Mouse (Mus musculus) hindbrain, embryonic 13.5 days (tissue): ENCODE data around the gene Prdm15. TPM values are rescaled to one million over a fixed set of nuclear protein-coding genes. Genes with fewer than 3 reads are reported as not detected.

Experiments
- ATAC-seq: fragments of 200-750 bp; cut with Nextera tagmentation; 2 replicates; pipeline ENCODE4 v1.8.0; 2017; ENCODE audit warnings: moderate TSS enrichment; ENCODE audit not compliant: low FRiP score
- H3K27ac ChIP-seq: fragments of 300-500 bp; sonication (generic); 2 replicates; pipeline ENCODE4 v1.5.1; 2015; ENCODE audit warnings: inconsistent platforms, mild to moderate bottlenecking, moderate library complexity
- H3K27me3 ChIP-seq: fragments of 300-500 bp; sonication (generic); 2 replicates; pipeline ENCODE4 v1.6.1; 2015; ENCODE audit warnings: mild to moderate bottlenecking, inconsistent platforms
- H3K36me3 ChIP-seq: fragments of 300-500 bp; sonication (generic); 2 replicates; pipeline ENCODE4 v1.6.1; 2015; ENCODE audit warnings: mild to moderate bottlenecking, inconsistent platforms
- H3K4me1 ChIP-seq: fragments of 300-500 bp; sonication (generic); replicated peaks from 2 replicates; pipeline ENCODE4 v1.6.1; 2015; ENCODE audit warnings: inconsistent platforms
- H3K4me2 ChIP-seq: fragments of 300-500 bp; sonication (generic); 2 replicates; pipeline ENCODE4 v1.6.1; 2015; ENCODE audit warnings: inconsistent platforms, mild to moderate bottlenecking, moderate library complexity
- H3K4me3 ChIP-seq: fragments of 300-500 bp; sonication (generic); 2 replicates; pipeline ENCODE4 v1.5.1; 2015; ENCODE audit warnings: mild to moderate bottlenecking, inconsistent platforms
- H3K9ac ChIP-seq: fragments of 300-500 bp; sonication (generic); 2 replicates; pipeline ENCODE4 v1.6.1; 2015; ENCODE audit warnings: mild to moderate bottlenecking, inconsistent platforms
- H3K9me3 ChIP-seq: fragments of 300-500 bp; sonication (generic); 2 replicates; pipeline ENCODE4 v1.6.1; 2016; ENCODE audit warnings: inconsistent platforms
- WGBS: fragments of 180-500 bp; shearing (Covaris S2); methylation state at CpG from one replicate; pipeline ENCODE4 v1.1.7; 2015; 5-methylcytosine and 5-hydroxymethylcytosine counted together
- polyA plus RNA-seq: library from polyadenylated mRNA; unstranded; fragments of >200 nt; fragmentation: Nextera tagmentation; extraction: Ambion mirVana; gene quantifications from 2 replicates; pipeline ENCODE4 v1.2.1, GENCODE M21; 2015

Gene Prdm15
- polyA plus RNA-seq, 1 experiment from 2014 or later = 14.5 TPM

DNA sequence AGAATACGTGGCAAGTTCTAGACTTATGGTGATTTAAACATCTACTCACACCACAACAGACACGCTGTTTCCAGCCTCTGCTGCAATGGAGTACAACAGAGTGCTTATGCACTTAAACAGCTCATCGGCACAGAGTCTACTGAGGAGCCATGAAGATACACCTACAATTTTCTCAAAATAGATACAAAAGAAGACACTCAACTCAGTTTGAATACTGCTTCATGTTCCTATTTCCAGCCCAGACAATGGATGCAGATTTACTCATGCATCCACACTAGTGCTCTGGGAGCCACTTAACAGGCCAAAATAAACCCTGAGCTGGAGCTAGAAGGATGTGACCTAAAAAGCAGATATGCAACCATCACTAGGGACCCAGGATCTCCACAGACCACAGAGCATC lies 42.8 kb downstream of the Prdm15 start:
- 95% methylated on average over 3 of the region's 3 CpGs for WGBS
- H3K4me3 ChIP-seq = no peak overlapping the region

DNA sequence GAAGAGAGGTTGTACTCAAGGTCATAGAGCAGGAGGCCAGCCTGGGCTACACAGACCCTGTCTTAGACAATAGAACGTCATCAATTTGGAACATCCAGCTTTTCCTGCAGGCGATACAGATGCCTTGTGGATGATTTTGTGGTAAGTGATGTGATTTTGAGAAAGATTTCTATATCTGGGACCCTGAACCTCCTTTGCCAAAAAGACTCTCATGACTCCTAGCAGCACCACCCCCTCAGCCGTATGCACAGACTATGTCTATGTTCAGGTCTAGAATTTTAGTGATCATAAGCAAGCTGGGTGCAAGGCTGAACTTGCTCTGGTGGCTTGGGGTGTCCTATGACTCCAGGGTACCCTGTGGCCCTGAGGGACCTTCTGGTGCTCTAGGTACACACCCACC lies 46.0 kb downstream of the Prdm15 start:
- Histone ChIP-seq H3K4me2 (no peak overlapping the region), H3K9me3 (no peaks in the 10 kb centered on the region), H3K4me3 (no peak overlapping the region), H3K4me1 (no peaks in the 10 kb centered on the region), H3K27me3 (no peaks in the 10 kb centered on the region), H3K36me3 (peaks cover 92% of the 10 kb centered on the region), H3K9ac (no peak overlapping the region), H3K27ac (no peak overlapping the region)
- 97% methylated on average over 3 of the region's 3 CpGs for WGBS
- ATAC-seq = no peak

More for the DNA sequence above, 42.8 kb downstream of the Prdm15 start:
- H3K27me3 ChIP-seq = no peaks in the 10 kb centered on the region
- ATAC-seq = no peak
- no peak overlapping the region for H3K9ac ChIP-seq
- H3K36me3 ChIP-seq = peaks cover 97% of the 10 kb centered on the region
- no peak overlapping the region for H3K4me2 ChIP-seq
- H3K4me1 ChIP-seq = no peaks in the 10 kb centered on the region
- no peaks in the 10 kb centered on the region for H3K9me3 ChIP-seq
- no peak overlapping the region for H3K27ac ChIP-seq

DNA sequence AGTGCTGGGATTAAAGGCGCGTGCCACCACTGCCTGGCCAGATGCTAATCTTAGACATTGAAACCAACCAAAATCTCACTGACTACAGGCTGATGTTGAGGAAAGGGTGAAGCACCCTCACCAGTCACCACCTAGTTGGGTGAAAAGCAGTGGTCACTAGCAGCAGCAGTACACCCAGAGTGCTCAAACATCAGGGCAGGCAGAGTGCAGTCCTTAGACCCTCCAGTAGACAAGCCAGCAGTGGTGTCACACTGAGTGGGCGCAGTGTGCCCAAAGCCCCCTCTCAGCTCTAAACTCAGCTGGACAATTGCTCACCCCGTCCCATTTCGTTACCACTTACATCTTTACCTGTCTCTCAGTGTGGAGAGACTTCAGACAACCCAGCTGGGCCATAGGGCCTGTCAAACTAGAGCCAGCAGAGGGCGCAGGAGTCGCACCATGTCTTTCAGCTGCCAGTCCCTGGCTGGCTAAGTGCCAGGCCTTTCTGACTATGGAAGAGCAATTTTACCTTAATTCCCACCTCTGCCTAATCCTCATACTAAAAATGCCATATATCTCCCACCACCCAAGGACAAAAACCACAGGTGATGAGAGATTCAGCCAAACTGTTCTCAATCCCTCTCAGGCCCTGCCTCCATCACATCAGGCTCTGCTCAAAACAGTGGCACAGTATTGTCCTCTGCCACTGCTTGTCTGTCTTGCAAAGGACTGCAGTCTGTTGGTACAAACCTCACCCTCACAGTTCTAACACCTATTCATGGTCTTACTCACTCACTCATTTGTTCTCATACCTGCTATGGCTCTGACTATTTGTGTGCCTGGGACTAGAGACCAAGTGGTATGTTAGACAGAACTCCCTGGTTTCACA lies 46.7 kb downstream of the Prdm15 start:
- no peak overlapping the region for H3K4me2 ChIP-seq
- H3K27me3 ChIP-seq = no peaks in the 10 kb centered on the region
- H3K9me3 ChIP-seq = no peaks in the 10 kb centered on the region
- WGBS = 84% methylated on average over 7 of the region's 7 CpGs
- peaks cover 92% of the 10 kb centered on the region for H3K36me3 ChIP-seq
- H3K4me1 ChIP-seq = no peaks in the 10 kb centered on the region
- H3K9ac ChIP-seq = no peak overlapping the region
- no peak overlapping the region for H3K27ac ChIP-seq
- no peak overlapping the region for H3K4me3 ChIP-seq
- 0 out of 2 replicates have a peak, but pooled peaks have one; percentile 43 for ATAC-seq

DNA sequence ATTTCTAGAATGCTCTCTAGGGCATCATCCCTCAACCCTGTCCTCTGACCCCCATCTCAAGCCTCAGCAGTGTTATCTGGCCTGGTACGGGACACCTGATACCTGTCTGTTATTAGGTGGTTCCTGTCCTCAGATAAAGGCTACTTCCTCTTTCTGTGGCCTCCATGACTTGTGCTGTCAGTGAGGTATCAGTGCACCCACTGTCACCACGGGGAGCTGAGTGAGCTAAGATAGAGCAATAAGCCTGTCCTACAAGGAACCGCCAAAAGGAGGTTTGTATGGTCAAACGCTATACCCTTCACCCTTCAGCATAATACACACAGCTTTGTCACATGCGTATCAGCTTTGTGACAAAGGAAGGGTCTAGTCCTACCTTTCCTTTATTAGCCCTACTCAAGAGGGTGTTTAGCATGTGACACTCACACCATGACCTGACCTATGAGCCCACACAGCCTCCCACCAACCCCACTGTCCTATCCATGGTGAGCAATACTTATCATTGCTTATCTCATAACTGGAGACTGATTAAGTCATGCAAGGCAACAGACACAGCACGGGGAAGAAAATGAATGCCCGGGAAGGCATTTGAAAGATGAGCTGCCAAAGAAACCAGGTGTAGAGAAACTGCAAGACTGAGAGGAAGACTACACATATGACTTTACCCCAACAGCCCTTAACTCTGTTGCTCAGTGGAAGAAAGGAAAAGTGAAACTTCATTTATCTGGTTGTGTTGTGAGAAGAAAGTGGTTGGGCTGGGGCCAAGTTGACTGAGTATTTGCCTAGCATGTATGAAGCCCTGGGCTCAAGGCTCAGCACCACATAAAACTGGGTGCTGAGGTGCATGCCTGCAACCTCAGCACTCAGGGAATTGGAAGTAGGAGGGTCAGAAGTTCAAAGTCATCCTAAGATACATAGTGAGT lies 53.4 kb downstream of the Prdm15 start:
- Histone ChIP-seq H3K27ac (no peak overlapping the region), H3K4me1 (no peaks in the 10 kb centered on the region), H3K4me2 (no peak overlapping the region), H3K9me3 (no peaks in the 10 kb centered on the region), H3K9ac (no peak overlapping the region), H3K36me3 (peaks cover 94% of the 10 kb centered on the region), H3K4me3 (no peak overlapping the region), H3K27me3 (no peaks in the 10 kb centered on the region)
- no peak for ATAC-seq
- WGBS = 96% methylated on average over 7 of the region's 7 CpGs

DNA sequence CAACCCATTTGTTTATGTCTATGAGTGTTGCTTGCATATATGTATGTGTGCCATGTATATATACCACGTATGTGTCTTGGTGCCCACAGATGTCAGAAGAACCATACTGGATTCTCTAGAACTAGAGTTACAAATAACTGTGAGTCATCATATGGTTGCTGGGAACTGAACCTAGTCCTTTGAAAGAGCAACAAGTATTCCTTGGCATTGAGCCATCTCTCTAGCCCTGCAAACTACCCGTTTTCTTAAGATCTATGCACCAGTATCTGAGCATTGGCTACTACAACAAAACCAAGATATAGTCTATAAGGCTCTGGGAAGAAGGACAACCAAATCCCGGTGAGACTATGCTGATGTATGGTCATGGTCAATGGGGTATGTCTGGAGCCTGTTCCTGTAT lies 54.4 kb downstream of the Prdm15 start:
- Histone ChIP-seq H3K27me3 (no peaks in the 10 kb centered on the region), H3K4me3 (no peak overlapping the region), H3K4me1 (no peaks in the 10 kb centered on the region), H3K27ac (no peak overlapping the region), H3K4me2 (no peak overlapping the region), H3K9ac (no peak overlapping the region), H3K36me3 (peaks cover 93% of the 10 kb centered on the region), H3K9me3 (no peaks in the 10 kb centered on the region)
- 88% methylated on average over 3 of the region's 3 CpGs for WGBS
- ATAC-seq = no peak

DNA sequence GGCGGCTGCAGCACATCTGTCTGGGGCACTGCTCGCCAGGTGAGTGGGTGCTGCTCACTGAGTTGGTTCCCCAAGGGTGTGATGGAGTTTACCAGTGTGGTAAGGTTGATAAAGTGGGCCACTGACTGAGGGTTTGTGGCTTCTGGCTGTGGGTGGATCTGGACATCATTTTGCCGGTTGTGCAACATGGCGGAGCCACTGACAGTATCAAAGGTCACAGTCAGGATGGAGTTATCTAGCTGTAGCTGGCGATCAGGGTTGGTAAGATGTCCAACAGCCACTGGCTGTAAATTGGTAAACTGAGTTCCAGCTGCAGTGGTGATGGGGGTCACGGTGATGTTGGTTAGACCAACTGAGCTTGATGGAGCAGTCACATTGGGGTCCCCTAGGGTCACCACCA lies 57.4 kb downstream of the Prdm15 start:
- WGBS = 97% methylated on average over 6 of the region's 6 CpGs
- no peak for ATAC-seq
- H3K9me3 ChIP-seq = no peaks in the 10 kb centered on the region
- H3K27me3 ChIP-seq = no peaks in the 10 kb centered on the region
- H3K4me2 ChIP-seq = no peak overlapping the region
- H3K27ac ChIP-seq = no peak overlapping the region
- H3K4me1 ChIP-seq = no peaks in the 10 kb centered on the region
- no peak overlapping the region for H3K4me3 ChIP-seq
- H3K36me3 ChIP-seq = peaks cover 68% of the 10 kb centered on the region
- no peak overlapping the region for H3K9ac ChIP-seq

DNA sequence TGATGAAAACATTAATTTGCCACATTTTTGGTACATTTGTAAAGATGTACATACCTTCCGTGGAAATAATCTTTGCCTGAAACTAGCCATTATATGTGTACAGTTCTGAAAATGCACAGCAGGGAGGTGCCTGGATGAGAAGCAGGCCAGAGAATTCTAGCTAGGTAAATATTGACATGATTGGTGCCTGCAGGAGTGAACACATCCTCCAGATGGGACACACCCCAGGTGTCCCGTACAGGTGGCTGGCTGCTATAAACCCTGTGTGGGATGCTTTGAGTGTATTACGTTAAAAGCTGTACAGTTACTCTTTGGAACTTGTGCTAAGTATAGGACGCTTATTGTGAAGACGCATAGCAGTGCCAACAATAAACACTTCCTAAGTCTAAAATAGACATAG lies 68.6 kb downstream of the Prdm15 start:
- H3K9ac ChIP-seq = no peak overlapping the region
- H3K4me2 ChIP-seq = no peak overlapping the region
- no peak overlapping the region for H3K27ac ChIP-seq
- no peaks in the 10 kb centered on the region for H3K9me3 ChIP-seq
- no peaks in the 10 kb centered on the region; the same call in 1 of the 2 replicates for H3K4me1 ChIP-seq
- H3K4me3 ChIP-seq = no peak overlapping the region
- no peaks in the 10 kb centered on the region for H3K36me3 ChIP-seq
- WGBS = 91% methylated on average over 5 of the region's 5 CpGs
- ATAC-seq = no peak
- H3K27me3 ChIP-seq = no peaks in the 10 kb centered on the region

DNA sequence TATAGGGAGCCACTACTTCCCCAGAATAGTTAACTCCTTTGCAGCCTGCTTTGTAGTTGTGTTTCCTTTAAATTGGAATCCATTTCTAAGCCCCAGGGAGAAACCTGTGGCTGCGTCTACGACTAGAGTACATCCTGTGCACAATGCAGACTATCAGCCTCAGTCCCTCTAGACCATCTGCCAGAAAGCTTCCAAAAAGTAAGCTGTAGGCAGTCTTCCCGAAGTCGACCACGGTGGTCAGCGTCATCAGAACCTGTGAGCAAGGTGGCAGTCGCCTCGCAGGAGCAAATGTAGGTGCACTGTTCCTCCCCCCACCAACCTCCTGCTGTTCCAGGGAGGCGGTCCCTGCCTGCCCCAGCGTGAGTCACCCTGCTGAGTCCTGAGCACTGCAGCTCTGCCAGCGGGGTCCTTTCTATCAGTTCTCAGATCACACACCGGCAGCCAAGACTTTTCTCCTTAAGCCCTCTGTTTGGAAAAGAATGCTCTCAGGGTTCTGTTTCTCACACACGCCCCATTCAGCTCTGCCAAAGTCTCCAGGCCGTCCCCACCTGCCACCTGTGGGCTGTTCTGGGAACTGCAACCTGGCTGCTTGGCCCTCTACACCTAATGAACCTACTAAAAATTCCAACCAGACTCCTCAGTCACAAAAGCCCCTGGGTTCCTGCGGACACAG lies 73.2 kb downstream of the Prdm15 start:
- 36% methylated on average over 15 of the region's 15 CpGs for WGBS
- no peaks in the 10 kb centered on the region for H3K27me3 ChIP-seq
- no peaks in the 10 kb centered on the region; the same call in 1 of the 2 replicates for H3K4me1 ChIP-seq
- peak; percentile 54; the same call in 1 of the 2 replicates for ATAC-seq
- no peaks in the 10 kb centered on the region for H3K36me3 ChIP-seq
- H3K9ac ChIP-seq = no peak overlapping the region
- H3K9me3 ChIP-seq = no peaks in the 10 kb centered on the region
- no peak overlapping the region for H3K4me3 ChIP-seq
- H3K27ac ChIP-seq = no peak overlapping the region
- H3K4me2 ChIP-seq = peak overlapping the region; percentile 35

DNA sequence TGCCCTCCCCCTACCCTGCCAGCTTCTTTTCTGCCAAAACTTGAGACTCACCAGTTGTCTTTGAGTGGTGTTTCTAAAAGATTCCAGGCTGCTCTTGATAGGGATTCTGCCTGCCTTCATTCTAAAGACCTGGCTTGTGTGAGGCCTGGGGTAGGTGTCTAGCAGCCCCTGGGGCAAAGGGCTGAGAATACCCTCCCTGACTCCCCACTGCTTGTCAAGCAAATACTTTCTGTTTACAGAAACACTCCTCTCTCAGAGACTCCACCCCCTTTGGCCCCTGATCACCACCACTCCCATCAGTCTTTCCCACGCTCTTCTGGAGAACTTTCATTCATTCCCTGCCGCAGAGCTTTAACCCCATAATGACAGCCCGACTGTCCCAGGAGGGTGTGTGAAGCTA lies 85.1 kb downstream of the Prdm15 start:
- no peak for ATAC-seq
- H3K4me2 ChIP-seq = no peak overlapping the region
- H3K36me3 ChIP-seq = no peaks in the 10 kb centered on the region
- WGBS = 40% methylated on average over 3 of the region's 3 CpGs
- no peak overlapping the region for H3K9ac ChIP-seq
- peaks cover 14% of the 10 kb centered on the region for H3K4me1 ChIP-seq
- H3K4me3 ChIP-seq = no peak overlapping the region
- H3K9me3 ChIP-seq = no peaks in the 10 kb centered on the region
- H3K27ac ChIP-seq = no peak overlapping the region
- peaks cover 54% of the 10 kb centered on the region for H3K27me3 ChIP-seq

DNA sequence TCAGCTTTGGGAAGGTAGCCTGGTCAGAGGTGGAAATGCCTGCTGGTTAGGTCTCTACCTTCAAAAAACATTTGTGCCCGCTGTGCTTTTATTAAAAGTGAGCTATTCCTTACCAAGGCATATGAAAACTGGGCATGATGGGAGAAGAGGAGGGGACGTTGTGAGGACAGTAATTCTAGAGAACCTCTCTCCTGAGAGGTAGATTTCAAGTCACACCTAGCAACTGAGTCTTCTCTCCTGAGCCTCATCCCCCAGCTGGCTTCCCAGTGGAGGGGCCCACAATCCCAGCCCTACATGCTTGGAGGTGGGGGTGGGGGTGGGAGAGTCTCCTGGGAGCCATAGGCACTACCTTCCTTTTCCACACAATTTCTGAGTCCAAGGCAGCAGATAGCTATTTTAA lies 87.0 kb downstream of the Prdm15 start:
- Histone ChIP-seq H3K9ac (no peak overlapping the region), H3K4me2 (no peak overlapping the region), H3K36me3 (no peaks in the 10 kb centered on the region), H3K9me3 (no peaks in the 10 kb centered on the region), H3K27me3 (peaks cover 67% of the 10 kb centered on the region), H3K4me3 (no peak overlapping the region), H3K27ac (no peak overlapping the region), H3K4me1 (peaks cover 14% of the 10 kb centered on the region)
- 63% methylated on average over 2 of the region's 2 CpGs for WGBS
- no peak for ATAC-seq

DNA sequence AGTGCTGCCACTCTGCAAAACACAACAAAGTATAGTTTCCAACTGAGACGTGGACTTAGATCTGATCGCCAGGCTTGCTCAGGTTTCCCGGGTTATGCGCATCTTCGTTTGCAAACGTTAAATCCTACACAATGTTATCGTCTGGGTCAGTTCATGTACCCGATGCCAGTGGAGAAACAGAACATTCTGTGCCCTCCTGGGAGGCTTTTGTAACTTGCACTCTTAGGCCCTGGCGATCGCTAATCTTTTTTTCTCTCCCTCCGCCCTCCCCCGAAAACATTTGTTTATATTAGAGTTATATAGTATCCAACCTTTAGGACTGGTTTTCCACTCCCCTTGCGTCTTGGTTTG lies 87.7 kb downstream of the Prdm15 start:
- peaks cover 67% of the 10 kb centered on the region for H3K27me3 ChIP-seq
- no peak for ATAC-seq

More for the DNA sequence above, 87.7 kb downstream of the Prdm15 start:
- Histone ChIP-seq H3K4me2 (peak overlapping the region; percentile 68), H3K4me1 (peaks cover 14% of the 10 kb centered on the region), H3K9ac (peak overlapping the region; percentile 56; the same call in 1 of the 2 replicates), H3K27ac (no peak overlapping the region), H3K4me3 (peak overlapping the region; percentile 44), H3K9me3 (no peaks in the 10 kb centered on the region), H3K36me3 (no peaks in the 10 kb centered on the region)
- WGBS = 13% methylated on average over 13 of the region's 13 CpGs
